Mouse (Mus musculus): ENCODE results near the gene Rbp7. TPM values are rescaled to one million over a fixed set of nuclear protein-coding genes. Genes with fewer than 3 reads are reported as not detected.
A peak's percentile ranks its signal among the peaks of the same experiment; 100 is the strongest.

Gene Rbp7
- polyA plus RNA-seq, 1 experiment from 2014 or later, result 3.4 TPM

DNA sequence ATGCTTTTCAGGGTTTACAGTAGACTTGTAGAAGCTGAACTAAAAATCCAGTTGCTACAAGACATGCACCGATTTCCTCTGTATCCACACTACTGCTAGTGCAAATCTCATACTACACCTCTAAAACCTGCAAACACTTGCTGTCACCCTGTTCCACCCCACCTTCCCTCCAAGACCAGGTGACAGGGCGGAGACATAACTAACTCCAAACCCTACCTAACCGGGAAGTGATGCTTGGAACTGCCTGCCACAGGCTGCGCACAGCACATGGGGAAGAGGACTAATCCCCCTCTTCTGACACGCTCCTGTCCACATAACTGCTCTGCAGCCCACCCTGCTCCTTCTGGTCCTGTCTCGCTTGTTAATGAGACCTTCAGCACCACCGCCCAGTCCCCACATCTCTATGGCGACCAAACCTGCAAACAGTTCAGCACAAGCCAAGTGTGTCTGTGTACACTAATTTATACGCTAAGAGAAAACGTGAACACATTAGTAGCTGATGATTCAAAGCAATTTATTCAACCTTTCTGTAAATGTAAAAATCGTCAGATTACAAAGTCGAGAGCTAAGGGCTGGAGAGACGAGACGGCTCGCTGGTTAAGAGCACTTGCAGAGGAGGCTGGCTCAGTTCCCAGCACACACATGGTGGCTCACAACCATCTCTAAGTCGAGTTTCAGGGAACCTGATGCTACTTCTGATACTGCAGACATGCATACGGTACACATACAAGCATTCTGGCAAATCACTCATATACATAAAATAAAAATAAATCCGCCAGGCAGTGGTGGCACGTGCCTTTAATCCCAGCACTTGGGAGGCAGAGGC is 49.9 kb downstream of the Rbp7 start:
- Histone ChIP-seq H3K9ac (ENCODE audit: low read length) (no peak overlapping the region), H3K27ac (ENCODE audit: low read length) (no peak overlapping the region), H3K4me2 (ENCODE audit: low read depth, low read length) (no peak overlapping the region; the same call in 1 of the 2 replicates), H3K4me3 (ENCODE audit: low read length) (no peak overlapping the region), H3K36me3 (ENCODE audit: control insufficient read depth, insufficient read depth, low read length) (no peaks in the 10 kb centered on the region), H3K27me3 (ENCODE audit: control insufficient read depth, insufficient read depth, low read depth, low read length) (no peaks in the 10 kb centered on the region), H3K9me3 (ENCODE audit: control insufficient read depth, low read length) (no peaks in the 10 kb centered on the region), H3K4me1 (replicated peaks; ENCODE audit: control insufficient read depth, insufficient read depth, low read length) (peaks cover 25% of the 10 kb centered on the region; the same call in 1 of the 2 replicates)
- WGBS, result 50% methylated on average over 19 of the region's 19 CpGs
- ATAC-seq (ENCODE audit: low read depth), result peak; percentile 24; the same call in 1 of the 2 replicates

DNA sequence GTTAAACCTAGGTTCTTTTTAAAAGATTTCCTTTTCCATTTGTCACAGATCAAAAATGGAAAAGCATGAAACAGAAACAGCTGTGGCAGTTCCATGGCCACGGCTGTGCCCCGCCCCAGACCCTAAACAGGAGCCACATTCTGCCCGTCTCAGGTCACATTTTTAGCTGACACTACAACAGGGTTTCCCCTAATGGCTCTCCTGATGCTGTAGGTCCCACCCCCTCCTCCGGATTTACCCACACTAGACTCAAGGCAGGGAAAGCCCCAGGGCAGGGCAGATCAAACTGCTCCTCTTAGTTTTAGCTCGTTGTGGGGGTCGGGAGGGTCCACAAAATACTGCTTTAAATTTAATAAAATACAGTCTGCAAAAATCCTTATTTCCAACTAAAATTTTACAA is 51.7 kb downstream of the Rbp7 start:
- H3K36me3 ChIP-seq (ENCODE audit: control insufficient read depth, insufficient read depth, low read length), result no peaks in the 10 kb centered on the region
- H3K9me3 ChIP-seq (ENCODE audit: control insufficient read depth, low read length), result no peaks in the 10 kb centered on the region
- ATAC-seq (ENCODE audit: low read depth), result no peak
- H3K4me3 ChIP-seq (ENCODE audit: low read length), result no peak overlapping the region
- H3K9ac ChIP-seq (ENCODE audit: low read length), result no peak overlapping the region
- H3K27me3 ChIP-seq (ENCODE audit: control insufficient read depth, insufficient read depth, low read depth, low read length), result no peaks in the 10 kb centered on the region
- H3K4me2 ChIP-seq (ENCODE audit: low read depth, low read length), result no peak overlapping the region
- peaks cover 33% of the 10 kb centered on the region for H3K4me1 ChIP-seq (replicated peaks; ENCODE audit: control insufficient read depth, insufficient read depth, low read length)
- WGBS, result 27% methylated on average over 6 of the region's 6 CpGs
- H3K27ac ChIP-seq (ENCODE audit: low read length), result no peak overlapping the region

DNA sequence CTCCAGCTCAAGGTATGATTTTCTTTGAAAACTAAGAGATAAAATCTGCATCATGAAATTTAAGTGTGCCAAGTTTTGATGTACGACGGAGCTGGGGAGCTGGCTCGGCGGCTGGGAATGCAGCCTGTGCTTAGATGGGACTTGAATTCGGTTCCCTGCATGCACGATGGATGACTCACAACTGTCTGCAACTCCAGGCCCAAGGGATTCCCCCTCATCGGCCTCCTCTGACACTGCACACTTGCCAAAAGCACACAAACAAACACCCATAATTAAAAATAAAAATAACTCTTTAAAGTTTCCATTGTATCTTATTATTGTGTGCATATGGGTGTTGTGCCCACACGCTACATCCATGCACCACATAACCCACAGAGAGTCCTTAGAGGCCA is 53.2 kb downstream of the Rbp7 start:
- H3K9ac ChIP-seq (ENCODE audit: low read length), result no peak overlapping the region

DNA sequence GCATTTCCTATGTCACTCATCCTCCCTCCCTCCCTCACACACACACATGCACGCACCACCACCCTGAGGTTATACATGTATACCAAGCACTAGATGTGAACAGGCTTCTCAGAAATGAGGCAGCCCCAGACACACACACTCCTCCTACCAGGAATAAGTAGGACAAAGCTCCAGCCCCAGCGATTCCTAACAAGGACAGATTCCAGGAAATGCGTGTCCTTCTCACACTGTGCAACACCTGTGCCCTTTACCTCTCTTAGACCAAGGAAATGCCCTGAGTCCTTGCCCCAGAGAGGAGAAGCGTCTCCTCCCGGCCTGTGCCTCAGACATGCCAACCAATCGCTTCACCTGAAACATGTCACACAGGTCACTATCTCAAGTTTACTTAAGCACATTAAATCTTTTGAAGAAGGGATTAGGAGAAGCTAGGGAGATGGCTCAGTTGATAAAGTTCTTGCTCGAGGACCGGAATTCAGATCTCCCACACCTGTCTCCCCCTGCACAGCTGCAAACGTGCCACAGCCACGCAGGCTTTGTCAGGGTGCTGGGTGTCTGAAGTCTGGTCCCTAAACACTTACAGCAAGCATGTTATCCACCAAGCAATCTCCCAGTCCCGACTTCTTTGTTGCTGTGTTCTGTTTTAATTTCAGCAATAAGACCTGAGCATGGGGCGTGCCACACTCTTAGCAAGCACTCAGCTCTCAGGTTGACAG is 53.7 kb downstream of the Rbp7 start:
- 47% methylated on average over 12 of the region's 12 CpGs for WGBS
- Histone ChIP-seq H3K4me3 (ENCODE audit: low read length) (no peak overlapping the region), H3K9ac (ENCODE audit: low read length) (no peak overlapping the region), H3K9me3 (ENCODE audit: control insufficient read depth, low read length) (no peaks in the 10 kb centered on the region), H3K27ac (ENCODE audit: low read length) (no peak overlapping the region), H3K4me1 (replicated peaks; ENCODE audit: control insufficient read depth, insufficient read depth, low read length) (peaks cover 35% of the 10 kb centered on the region), H3K4me2 (ENCODE audit: low read depth, low read length) (no peak overlapping the region), H3K36me3 (ENCODE audit: control insufficient read depth, insufficient read depth, low read length) (no peaks in the 10 kb centered on the region; the same call in 1 of the 2 replicates), H3K27me3 (ENCODE audit: control insufficient read depth, insufficient read depth, low read depth, low read length) (no peaks in the 10 kb centered on the region)
- no peak for ATAC-seq (ENCODE audit: low read depth)

More for the DNA sequence above, 53.2 kb downstream of the Rbp7 start:
- Histone ChIP-seq H3K4me3 (ENCODE audit: low read length) (no peak overlapping the region), H3K4me2 (ENCODE audit: low read depth, low read length) (no peak overlapping the region), H3K36me3 (ENCODE audit: control insufficient read depth, insufficient read depth, low read length) (no peaks in the 10 kb centered on the region; the same call in 1 of the 2 replicates), H3K9me3 (ENCODE audit: control insufficient read depth, low read length) (no peaks in the 10 kb centered on the region), H3K27me3 (ENCODE audit: control insufficient read depth, insufficient read depth, low read depth, low read length) (no peaks in the 10 kb centered on the region), H3K4me1 (replicated peaks; ENCODE audit: control insufficient read depth, insufficient read depth, low read length) (peaks cover 33% of the 10 kb centered on the region), H3K27ac (ENCODE audit: low read length) (no peak overlapping the region)
- no peak for ATAC-seq (ENCODE audit: low read depth)
- WGBS, result 46% methylated on average over 8 of the region's 8 CpGs

Other genes with a start within 250 kb of the Rbp7 start
- gene Kif1b, start 147.3 kb downstream of the Rbp7 start, polyA plus RNA-seq (2015; fragmentation: Nextera tagmentation; extraction: Ambion mirVana), result 31.1 and 32.5 TPM in 2 replicates
- gene Ube4b, start 28.2 kb downstream of the Rbp7 start, polyA plus RNA-seq (2015; fragmentation: Nextera tagmentation; extraction: Ambion mirVana), result 30.9 and 33.8 TPM in 2 replicates
- gene Tmem274, start 22.4 kb upstream of the Rbp7 start, polyA plus RNA-seq (2015; fragmentation: Nextera tagmentation; extraction: Ambion mirVana), result 0.49 and 0.53 TPM in 2 replicates
- 10.3 and 11.9 TPM in 2 replicates for gene Nmnat1, start 30.2 kb upstream of the Rbp7 start, polyA plus RNA-seq (2015; fragmentation: Nextera tagmentation; extraction: Ambion mirVana)
- 35.2 and 40.7 TPM in 2 replicates for gene Lzic, start 30.3 kb upstream of the Rbp7 start, polyA plus RNA-seq (2015; fragmentation: Nextera tagmentation; extraction: Ambion mirVana)
- 57.5 and 59.7 TPM in 2 replicates for gene Ctnnbip1, start 63.3 kb upstream of the Rbp7 start, polyA plus RNA-seq (2015; fragmentation: Nextera tagmentation; extraction: Ambion mirVana)
- gene Clstn1, start 131.5 kb upstream of the Rbp7 start, polyA plus RNA-seq (2015; fragmentation: Nextera tagmentation; extraction: Ambion mirVana), result 13.6 and 15.3 TPM in 2 replicates
- gene Pik3cd, start 247.6 kb upstream of the Rbp7 start, polyA plus RNA-seq (2015; fragmentation: Nextera tagmentation; extraction: Ambion mirVana), result 5.7 and 5.9 TPM in 2 replicates

Data from lung, embryonic 16.5 days (tissue).